Mouse (Mus musculus) heart, embryonic 10.5 days (tissue): ENCODE measurements around the gene Pdgfra. TPM values are rescaled to one million over a fixed set of nuclear protein-coding genes. Genes with fewer than 3 reads are reported as not detected.

Source experiments
- DNase-seq: peaks from one replicate; pipeline ENCODE4 v3.0.0-alpha.2; 2017; ENCODE audit warnings: low spot score
- H3K27ac ChIP-seq: fragments of 300-500 bp; sonication (generic); 2 replicates; pipeline ENCODE4 v1.5.1; 2016; ENCODE audit warnings: mild to moderate bottlenecking
- H3K27me3 ChIP-seq: fragments of 300-500 bp; sonication (generic); 2 replicates; pipeline ENCODE4 v1.6.1; 2016; ENCODE audit warnings: mild to moderate bottlenecking; ENCODE audit not compliant: poor library complexity, insufficient read depth, severe bottlenecking
- H3K36me3 ChIP-seq: fragments of 300-500 bp; sonication (generic); 2 replicates; pipeline ENCODE4 v1.6.1; 2016; ENCODE audit warnings: mild to moderate bottlenecking, moderate library complexity
- H3K4me1 ChIP-seq: fragments of 300-500 bp; sonication (generic); 2 replicates; pipeline ENCODE4 v1.6.1; 2016; ENCODE audit warnings: mild to moderate bottlenecking
- H3K4me3 ChIP-seq: fragments of 300-500 bp; sonication (generic); 2 replicates; pipeline ENCODE4 v1.5.1; 2016; ENCODE audit warnings: mild to moderate bottlenecking, moderate library complexity
- H3K9me3 ChIP-seq: fragments of 300-500 bp; sonication (generic); 2 replicates; pipeline ENCODE4 v1.6.1; 2016; ENCODE audit warnings: mild to moderate bottlenecking, moderate library complexity
- WGBS: fragments of 180-500 bp; shearing (Covaris S2); methylation state at CpG from one replicate; pipeline ENCODE4 v1.1.7; 2016; 5-methylcytosine and 5-hydroxymethylcytosine counted together
- microRNA-seq: library from miRNA; unstranded; fragments of <30 nt; microRNA quantifications from one replicate; pipeline ENCODE4, GENCODE M21; 2017
- polyA plus RNA-seq: library from polyadenylated mRNA; unstranded; fragments of >200 nt; fragmentation: Nextera tagmentation; extraction: Ambion mirVana; gene quantifications from 2 replicates; pipeline ENCODE4 v1.2.1, GENCODE M21; 2016

Pdgfra gene
- polyA plus RNA-seq, 1 experiment from 2014 or later = 37.4 TPM

DNA sequence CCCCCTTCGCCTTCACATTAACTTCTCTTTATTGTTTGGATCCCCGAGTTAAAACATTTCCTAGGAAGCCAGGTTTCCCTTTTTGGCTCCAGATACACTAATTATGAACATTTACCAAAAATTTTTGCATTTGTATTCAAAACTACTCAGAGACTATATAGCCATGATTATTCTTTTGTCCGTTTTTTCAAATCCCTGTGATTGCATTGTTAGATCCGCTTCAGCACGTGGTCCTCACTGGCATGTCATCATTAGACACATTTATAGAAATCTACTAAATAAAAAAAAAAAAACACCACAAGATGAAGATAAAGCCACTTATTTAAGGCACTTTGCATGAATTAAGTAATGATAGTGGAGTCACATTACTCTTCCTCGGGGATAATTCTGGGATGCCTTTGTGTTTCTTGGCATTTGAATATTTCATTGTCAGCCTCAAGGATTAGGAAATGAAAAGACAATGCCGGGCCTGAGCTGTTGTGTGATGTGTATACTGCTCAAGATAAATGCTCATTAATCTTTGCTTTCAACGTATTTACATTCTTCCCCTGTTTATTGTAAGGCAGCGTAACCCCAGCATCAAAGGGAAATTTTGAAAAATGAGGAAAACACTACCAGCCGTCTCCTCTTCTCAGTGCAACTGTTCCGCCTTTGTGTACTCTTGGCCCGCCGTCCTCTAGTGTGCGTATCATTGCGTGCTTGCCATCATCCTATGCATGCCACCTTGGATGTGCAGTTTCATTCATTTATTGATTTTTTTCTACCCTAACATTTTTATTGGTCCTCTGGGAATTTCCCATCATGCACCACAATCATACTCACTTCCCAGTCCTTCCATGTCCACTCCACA lies 87.1 kb downstream of the Pdgfra start:
- Histone ChIP-seq H3K4me3 (no peak overlapping the region), H3K9me3 (no peaks in the 10 kb centered on the region), H3K36me3 (no peaks in the 10 kb centered on the region), H3K27me3 (no peaks in the 10 kb centered on the region), H3K27ac (no peak overlapping the region), H3K4me1 (0 out of 2 replicates have a peak, but pooled peaks cover 2% of the 10 kb centered on the region)
- 88% methylated on average over 15 of the region's 15 CpGs for WGBS
- no peak for DNase-seq

DNA sequence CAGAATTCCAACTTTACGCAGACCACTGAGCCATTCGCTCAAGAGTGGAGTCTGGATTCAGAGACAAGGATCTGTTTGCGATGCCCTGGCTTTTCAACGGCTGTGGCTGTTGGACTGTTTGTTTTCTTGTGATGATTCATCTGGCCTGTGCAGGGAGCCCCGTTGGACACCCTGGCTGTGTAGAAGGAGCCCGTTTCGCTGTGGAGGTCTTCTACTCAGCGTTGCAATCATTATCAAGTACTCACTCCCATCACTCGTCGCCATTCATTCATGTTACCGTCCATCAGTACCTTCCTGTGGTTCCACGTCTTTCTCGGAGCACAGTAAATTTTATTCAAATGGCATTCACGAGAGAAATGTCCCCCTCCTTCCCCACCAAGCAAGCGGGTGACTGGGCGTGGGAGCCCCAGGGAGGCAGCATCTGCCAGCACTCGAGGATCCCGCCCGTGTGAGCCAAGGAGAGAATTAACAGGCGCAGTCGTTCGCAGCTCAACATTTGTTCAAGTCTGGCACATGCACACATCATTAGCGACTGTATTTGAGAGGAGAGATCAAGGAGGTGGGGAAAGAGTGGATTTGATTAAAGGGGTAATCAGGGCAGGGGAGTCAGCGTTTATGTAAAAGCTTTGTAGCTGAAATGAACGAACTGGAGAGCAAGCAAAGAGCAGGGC lies 95.1 kb downstream of the Pdgfra start:
- Histone ChIP-seq H3K4me3 (no peak overlapping the region), H3K36me3 (no peaks in the 10 kb centered on the region), H3K27me3 (no peaks in the 10 kb centered on the region), H3K4me1 (peaks cover 8% of the 10 kb centered on the region; the same call in 1 of the 2 replicates), H3K27ac (no peak overlapping the region), H3K9me3 (no peaks in the 10 kb centered on the region)
- DNase-seq = no peak
- WGBS = 48% methylated on average over 25 of the region's 25 CpGs

Small RNAs within 50 kb of the gene (microRNA-seq; reads per million reads assigned to microRNA genes)
- not detected for gene Mir7025

Other genes with a start within 250 kb of the Pdgfra start
- 24.5 and 37.8 TPM in 2 replicates for gene Chic2, start 107.5 kb upstream of the Pdgfra start, polyA plus RNA-seq
- gene Gsx2, start 76.7 kb upstream of the Pdgfra start, polyA plus RNA-seq = not detected in 2 replicates